Mouse (Mus musculus) lung, adult 18-20 months (tissue): ENCODE measurements around the gene Pole4.
A peak's percentile ranks its signal among the peaks of the same experiment; 100 is the strongest.
"Not testable (repeated sequence)": the region's sequence is repeated elsewhere in the genome, so short reads cannot be mapped to it uniquely, and the experiment has no call there.

ENCODE experiments used
- DNase-seq, 2 experiments: peaks; one replicate each; pipeline ENCODE4 v3.0.0; 2022; ENCODE audit warnings: mixed read lengths in 2 of 2

Gene Pole4

DNA sequence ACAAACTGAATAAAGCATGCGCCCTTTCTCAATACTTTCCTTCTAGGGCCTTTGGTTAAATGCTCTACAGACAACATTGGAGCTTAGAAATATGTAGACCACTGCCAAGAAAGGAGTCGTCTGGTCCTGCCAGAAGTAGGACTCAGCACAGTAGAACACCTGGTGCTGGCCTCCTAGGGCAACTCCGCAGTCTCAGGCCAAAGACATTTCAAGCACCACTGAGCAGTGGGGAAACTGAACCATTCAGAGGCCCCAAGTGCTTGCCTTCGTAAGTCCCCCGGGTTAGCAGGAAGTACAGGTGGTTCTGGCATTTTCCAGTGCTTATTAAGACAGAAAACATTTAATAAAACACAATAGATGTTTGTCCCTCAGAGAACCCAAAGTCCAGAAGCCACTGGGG lies 9.7 kb upstream of the Pole4 start:
- peak in 1 of 2 experiments; percentile 14 for DNase-seq

- DNase-seq: peak; percentile 76 to 81
Observed at GRCm38 (mm10) chr6:82714243-82714642, 9.1 kb upstream of the Pole4 start.

DNA sequence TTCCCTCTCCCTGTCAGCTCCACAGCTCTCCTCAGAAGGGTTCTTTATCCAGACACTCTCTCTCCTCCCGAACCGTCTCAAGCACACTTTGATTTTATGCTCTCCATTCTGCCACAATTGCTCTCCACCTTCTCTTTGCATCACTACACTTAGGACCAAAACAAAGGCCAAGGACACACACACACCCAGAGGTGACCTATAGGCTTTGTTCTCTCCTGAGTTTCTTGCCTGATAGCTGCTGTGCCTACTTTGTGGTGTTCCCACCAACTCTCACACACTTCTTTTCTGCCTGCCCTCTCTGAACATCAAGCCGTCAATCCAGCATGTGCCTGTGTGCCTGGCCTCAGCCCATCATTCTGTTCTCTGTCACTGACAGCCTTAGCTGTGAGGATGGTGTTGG lies 2.6 kb upstream of the Pole4 start:
- no peak for DNase-seq

- DNase-seq: no peak
Observed at GRCm38 (mm10) chr6:82707241-82707640, 2.1 kb upstream of the Pole4 start.

GRCm38 (mm10) chr6:82703710-82704109 lies 1.5 kb downstream of the Pole4 start:
- DNase-seq: no peak

- peak; percentile 77 to 82 for DNase-seq
Observed at GRCm38 (mm10) chr6:82702593-82703017, 2.6 kb downstream of the Pole4 start.

GRCm38 (mm10) chr6:82701296-82701695 lies 3.9 kb downstream of the Pole4 start:
- no peak for DNase-seq

DNA sequence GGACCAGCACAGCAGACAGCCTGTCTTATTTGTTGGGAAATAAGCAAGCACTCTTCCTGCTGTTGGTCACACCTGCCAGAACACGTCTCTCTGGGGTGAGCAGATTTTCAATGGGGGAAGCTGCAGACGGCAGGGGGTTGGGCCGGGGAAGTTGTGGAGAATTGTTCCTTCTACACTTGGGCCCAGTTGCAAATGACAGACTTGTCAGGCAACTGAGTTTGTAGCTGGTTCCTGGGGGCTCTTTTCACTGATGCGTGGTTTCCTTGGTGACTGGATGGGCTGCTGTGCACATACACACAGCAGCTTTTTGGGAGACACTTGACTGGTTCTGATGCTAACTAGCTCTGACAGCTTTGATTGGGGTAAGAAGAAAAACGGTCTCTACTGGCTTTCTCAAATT lies 5.3 kb downstream of the Pole4 start:
- DNase-seq: no peak

GRCm38 (mm10) chr6:82696736-82697135 lies 8.4 kb downstream of the Pole4 start:
- DNase-seq: no peak

GRCm38 (mm10) chr6:82694668-82695067 lies 10.5 kb downstream of the Pole4 start:
- no peak for DNase-seq

GRCm38 (mm10) chr6:82689474-82689873 lies 15.7 kb downstream of the Pole4 start:
- DNase-seq: no peak

DNA sequence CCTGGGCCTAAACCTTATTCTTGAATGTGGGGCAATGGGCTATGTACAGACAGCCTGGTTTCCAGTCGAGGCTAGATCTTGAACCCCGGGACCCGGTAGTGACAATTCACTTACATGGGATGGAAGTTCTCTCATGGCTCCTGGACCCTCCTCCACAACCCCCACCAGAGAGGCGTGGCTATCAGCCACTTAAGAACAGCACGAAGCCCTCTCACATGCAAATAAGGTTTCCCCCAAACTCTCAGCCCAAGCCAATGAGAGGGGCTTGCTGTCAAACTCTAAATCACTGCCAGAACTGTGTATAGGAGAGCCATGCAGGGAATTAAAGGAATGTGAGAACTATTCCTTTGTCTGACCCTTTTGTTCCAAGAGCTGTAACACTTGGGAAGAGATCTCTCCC lies 16.6 kb downstream of the Pole4 start:
- not testable (repeated sequence) for DNase-seq

DNA sequence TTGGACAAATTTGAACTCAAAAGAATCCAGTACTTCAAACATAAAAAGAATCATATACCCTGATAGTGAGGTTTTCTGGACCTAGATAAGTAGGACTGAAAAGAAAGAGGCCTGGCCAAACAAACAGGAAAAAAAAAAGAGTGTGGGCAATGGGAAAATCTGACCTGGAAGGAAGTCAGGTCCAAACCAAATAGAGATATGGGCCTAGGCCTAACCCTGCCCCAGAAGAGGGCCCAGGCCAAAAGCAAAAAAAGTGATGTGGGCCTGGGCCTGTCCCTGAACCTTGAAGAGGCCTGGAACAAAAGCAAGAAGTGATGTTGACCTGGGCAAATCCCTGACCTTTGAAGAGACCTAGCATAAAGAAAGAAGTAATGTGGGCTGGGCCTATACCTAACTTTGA lies 21.0 kb downstream of the Pole4 start:
- no peak for DNase-seq

GRCm38 (mm10) chr6:82679286-82679685 lies 25.9 kb downstream of the Pole4 start:
- DNase-seq: not testable (repeated sequence)

- not testable (repeated sequence) for DNase-seq
Observed at GRCm38 (mm10) chr6:82677629-82678028, 27.5 kb downstream of the Pole4 start.

- no peak for DNase-seq
Observed at GRCm38 (mm10) chr6:82666480-82666879, 38.7 kb downstream of the Pole4 start.

- DNase-seq: no peak
Observed at GRCm38 (mm10) chr6:82653169-82653525, 52.0 kb downstream of the Pole4 start.

DNA sequence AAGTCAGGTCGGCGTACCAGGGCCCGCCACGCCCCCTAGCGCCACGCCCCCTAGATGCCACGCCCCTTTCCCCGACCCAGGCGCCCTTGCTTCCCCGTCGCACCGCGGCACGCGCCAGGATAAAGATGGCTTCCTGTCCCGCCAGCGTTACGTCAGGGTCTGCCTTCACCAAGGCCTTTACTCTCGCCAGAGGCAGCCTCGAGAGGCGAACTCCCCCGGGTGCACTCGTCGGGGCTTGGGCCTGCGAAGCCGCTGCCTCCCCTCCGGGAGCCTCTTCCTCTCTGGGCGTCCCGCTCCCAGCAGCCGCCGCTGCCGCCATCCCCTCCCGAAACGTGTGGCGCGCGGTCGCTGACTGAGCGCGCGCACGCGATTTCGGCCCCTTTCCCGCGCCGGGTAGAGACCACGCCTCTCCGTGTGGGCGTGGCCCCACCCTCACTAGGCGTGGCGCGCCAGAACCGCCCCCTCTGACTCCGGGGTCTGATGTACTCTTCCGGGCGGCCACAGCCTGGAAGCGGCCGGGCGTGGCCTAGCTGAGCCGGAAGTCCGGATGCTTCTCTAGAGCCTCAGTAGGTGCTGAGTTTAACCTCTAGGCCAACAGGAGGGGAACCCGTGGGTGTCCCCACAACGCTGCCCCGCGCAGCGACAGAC lies 52.5 kb downstream of the Pole4 start:
- DNase-seq: peak; percentile 94 to 96

DNA sequence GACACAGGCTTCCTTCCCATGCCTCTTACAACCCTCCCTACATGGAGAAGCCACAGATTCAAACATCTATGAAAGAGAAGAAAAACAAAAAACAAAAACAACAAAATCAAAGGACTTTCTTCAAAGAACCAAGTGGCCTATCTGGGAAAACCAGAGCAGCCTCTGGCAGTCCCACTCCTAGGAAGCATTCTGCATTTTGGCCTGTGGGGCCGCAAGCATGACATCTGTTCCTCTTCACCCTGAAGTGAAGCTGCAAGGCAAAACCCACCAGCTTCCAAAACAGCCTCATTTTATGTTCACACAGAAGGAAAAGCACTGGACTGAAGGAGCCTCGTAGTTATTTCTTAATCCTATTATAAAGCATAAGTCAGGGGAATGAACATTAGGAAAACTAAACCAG lies 56.1 kb downstream of the Pole4 start:
- no peak for DNase-seq

- no peak for DNase-seq
Observed at GRCm38 (mm10) chr6:82647940-82648655, 57.1 kb downstream of the Pole4 start.

- no peak for DNase-seq
Observed at GRCm38 (mm10) chr6:82647001-82647400, 58.2 kb downstream of the Pole4 start.

- no peak for DNase-seq
Observed at GRCm38 (mm10) chr6:82640046-82640445, 65.1 kb downstream of the Pole4 start.

DNA sequence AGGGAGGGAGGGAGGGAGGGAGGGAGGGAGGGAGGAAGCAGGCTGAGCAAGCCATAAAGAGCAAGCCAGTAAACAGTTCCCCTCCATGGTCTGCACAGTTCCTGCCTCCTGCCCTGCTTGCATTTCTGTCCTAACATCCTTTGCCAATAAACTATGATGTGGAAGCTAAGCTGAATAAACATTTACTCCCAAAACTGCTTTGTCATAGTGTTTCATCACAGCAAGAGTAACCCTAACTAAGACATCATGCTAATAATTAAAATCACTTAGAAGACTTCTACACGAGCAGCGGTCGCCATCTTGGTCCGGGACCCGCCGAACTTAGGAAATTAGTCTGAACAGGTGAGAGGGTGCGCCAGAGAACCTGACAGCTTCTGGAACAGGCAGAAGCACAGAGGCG lies 79.8 kb downstream of the Pole4 start:
- DNase-seq: not testable (repeated sequence)

DNA sequence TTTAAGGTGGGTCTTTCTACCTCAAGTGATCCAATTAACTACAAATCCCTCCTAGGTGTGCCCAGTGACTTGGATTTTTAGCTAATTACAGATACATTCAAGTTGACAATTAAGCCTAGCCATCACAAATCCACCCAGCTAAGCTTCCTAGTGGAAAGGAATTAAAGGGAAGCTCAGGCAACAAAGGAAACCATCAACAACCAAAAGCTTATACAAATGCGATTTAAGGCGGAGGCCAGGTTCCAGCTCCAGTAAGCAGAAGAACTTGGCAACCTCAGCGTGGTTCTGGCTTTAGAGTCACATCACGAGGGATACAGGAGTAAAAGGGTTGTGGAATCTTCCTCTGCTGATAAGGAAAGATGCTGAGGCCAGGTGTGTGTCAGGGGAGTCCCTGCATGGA lies 92.0 kb downstream of the Pole4 start:
- DNase-seq: no peak

- no peak for DNase-seq
Observed at GRCm38 (mm10) chr6:82611049-82611448, 94.1 kb downstream of the Pole4 start.
